Mouse (Mus musculus): ENCODE results near the gene Gpr61.

DNA sequence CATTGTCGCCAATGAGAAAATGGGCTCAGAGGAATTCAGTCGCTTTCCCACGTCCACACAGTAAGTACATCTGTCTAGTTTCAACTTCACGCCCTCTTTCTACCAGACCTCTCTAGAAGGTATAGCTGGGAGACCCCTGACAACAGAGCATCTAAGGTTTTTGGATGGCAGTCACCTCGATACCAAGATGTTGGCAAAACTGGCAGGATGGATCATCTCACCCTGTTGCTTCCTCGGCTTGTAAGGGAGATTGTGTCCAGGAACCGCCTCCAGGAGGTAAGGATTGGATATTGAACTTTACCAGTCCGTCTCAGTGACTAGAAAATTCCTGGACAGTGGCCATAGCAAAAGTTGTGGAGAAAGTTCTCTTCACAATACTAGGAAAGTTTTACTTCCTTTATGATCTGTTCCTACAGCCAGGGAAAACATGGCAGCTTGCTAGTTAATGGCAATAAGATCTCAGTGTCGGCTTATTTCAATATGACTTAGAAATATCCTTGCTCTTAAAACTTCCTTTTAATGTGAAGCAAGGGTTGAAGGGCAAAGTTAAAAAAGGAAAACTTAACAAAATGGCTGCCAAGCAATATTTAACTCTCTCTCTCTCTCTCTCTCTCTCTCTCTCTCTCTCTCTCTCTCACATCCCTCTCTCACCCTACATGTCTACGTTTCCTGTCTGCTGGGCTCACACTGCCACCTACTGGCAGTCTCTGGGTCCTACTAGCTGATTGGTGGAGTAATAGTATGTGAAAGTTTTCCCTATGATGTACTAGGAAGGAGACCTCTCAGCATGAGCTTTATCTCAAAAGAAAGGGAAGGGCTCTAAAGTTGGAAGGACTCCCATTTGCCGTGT lies 7.1 kb downstream of the Gpr61 start:
- peak; percentile 74 for TF ChIP-seq CTCF (conservative IDR thresholded peaks at IDR 0.05; ENCODE audit: low read length)
- TF ChIP-seq NANOG (IDR thresholded peaks at IDR 0.05; ENCODE audit: borderline replicate concordance, low read length): no peak
